Mouse (Mus musculus) layer of hippocampus, postnatal 25 days (tissue): ENCODE data around the gene Asah2. TPM values are rescaled to one million over a fixed set of nuclear protein-coding genes. Genes with fewer than 3 reads are reported as not detected.

ENCODE experiments used
- DNase-seq, 2 experiments: peaks; one replicate each; pipeline ENCODE4 v3.0.0; 2022; ENCODE audit warnings: mixed read lengths in 2 of 2, low spot score in 1 of 2; ENCODE audit errors: extremely low spot score in 1 of 2
- total RNA-seq, 2 experiments: library from RNA; stranded (reverse); gene quantifications; 2 replicates each; pipeline ENCODE4 v1.2.3; 2021

The Asah2 gene
- total RNA-seq, 2 experiments from 2014 or later: 5.2 to 5.6 TPM

DNA sequence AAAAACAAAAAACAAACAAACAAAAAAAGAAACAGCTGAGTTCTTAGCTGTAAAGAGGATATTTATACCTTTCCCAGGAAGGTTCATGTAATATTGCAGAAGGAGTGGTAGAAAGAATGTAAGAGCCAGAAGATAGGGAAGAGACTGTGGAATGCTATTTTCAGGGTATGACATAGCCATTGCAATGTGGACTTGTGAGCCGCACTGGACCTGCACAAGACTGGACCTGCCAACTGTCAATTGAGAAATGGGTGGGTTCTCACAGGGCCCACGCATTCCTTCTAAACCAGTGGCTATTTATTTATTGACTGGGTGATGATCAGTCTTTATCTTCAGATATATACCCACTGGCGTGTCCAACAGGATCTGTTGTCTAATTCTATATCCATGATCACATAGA, 111.1 kb downstream of the Asah2 start:
- no peak for DNase-seq

DNA sequence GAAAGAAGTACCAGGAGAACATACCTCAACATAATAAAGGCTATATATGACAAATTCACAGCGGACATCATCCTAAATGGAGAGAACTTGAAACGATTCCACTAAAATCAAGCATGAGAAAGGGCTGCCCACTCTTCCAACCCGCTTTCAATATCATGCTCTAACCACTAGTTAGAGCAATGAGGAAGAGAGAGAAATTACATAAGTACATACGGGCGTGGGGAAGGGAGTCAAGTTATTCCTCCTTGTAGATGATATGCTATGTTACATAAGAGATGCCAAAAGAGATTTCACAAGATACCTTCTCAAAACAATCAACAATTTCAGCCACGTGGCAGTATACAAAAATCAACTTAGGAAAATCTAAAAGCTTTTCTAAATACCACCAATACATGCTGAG, 117.0 kb downstream of the Asah2 start:
- no peak for DNase-seq

DNA sequence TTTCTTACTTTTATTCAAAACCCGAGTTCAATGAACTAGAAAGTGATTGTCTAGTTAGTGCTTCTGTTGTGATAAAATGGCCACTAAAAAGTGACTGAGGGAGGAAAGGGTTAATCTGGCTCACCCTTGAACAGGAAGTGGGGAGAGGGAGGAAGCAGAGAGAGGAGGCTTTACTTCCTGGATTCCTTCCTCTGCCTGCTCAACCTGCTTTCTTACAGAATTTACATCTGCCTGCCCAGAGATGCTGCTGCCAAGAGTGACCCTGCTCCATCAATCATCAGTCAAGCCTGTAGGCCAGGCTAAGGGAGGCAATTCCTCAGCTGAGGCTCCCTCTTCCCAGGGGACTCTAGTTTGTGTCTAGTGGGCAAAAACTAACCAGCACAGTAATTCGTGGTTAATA, 132.1 kb downstream of the Asah2 start:
- no peak for DNase-seq

DNA sequence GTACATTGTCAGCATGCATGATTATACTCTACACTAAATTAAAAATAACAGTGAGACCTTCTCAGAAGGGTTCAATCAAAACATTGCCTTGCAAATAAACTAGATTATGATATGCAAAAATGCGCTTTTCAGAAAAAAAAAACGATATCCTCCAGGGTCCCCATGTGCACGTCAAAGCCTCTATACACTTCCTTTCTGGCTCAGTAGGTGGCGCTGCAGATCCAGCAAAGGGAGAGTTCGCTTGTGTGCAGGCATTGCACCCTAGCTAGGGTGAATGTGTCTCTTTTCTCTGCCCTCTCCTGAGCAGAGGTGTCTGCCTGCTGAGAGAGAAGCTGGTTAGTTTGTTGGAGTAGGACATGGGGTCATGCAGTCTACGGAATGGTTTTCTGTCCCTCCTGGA, 136.0 kb downstream of the Asah2 start:
- peak; percentile 71 to 96 for DNase-seq

DNA sequence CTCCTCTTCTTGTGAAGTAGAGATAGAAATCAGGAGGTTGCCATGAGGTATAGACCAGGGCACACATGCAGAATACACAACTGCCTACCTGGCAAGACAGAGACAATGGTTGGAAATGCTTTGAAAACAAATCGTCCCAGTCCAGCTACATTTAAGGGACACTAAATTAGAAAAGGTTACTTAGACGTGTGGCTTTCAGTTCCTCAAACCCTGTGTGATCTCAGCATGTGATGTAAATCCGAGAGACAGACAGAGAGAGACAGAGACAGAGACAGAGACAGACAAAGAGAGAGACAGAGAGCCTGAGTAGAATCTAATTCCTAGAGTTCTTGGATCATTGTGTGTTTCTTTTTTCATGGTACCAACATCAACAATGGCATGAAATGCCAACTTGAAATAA, 136.6 kb downstream of the Asah2 start:
- DNase-seq: no peak

DNA sequence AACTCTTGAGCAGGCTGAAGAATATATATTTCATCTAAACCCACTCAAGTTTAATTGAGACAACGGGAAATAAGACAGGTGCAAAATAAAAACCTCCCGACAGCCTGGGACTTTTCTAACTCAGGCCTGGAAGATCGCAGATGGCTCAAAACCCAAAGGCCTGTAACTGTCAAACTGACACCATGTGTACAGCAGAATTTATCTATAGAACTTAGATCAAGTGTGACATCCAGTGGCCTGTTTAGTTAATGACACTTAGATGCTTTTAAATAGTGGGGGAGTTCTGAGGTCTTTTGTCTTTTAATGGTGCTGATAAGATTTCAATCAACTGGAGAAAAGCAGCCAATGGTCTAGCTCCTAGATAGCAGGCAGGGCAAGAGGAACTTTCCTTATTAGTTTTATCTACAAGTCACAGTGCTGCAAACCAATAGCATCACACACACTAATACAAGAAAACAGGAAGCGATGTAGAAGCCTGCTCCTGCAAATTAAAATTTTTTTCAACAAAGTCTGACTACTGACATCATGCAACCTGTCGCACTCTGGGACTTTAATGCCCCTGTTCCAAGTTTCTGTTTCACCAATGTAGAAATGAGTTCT, 140.0 kb downstream of the Asah2 start:
- DNase-seq: no peak

DNA sequence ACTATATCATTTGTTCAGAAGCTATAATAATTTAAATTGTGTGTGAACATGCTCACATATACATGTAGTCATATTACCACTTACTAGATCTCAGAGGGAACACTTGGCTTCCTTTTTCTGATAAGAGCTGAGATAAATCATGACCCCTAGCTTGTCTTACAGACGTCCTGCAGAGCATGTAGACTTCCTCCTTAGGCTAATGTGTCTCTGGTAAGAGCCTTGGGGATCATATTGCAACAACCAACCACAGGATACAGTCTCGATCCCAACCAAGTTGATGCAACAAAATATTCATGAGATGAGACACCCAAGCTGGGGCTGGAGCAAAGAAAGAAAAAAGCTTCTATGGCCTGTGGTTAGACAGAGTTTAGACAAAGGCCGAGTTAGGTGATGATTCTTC, 144.9 kb downstream of the Asah2 start:
- no peak for DNase-seq

DNA sequence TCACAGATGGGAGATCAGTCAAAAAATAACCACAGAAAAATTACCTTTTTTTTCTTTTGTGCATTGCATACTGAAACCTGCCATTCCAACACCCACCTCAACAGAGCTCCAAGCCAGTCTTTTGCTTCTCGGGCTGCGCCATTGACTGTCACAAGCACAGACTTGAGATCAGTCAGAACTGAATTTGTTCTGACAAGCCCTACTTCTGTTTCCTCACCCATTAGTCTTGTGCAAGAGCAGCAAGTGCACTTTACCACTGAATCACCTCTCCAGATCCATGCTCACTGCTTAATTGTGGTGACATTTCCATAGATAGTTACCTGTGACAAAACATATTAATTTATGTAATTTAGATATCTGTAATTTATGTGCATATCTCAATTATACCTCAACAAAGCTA, 147.6 kb downstream of the Asah2 start:
- DNase-seq: no peak

DNA sequence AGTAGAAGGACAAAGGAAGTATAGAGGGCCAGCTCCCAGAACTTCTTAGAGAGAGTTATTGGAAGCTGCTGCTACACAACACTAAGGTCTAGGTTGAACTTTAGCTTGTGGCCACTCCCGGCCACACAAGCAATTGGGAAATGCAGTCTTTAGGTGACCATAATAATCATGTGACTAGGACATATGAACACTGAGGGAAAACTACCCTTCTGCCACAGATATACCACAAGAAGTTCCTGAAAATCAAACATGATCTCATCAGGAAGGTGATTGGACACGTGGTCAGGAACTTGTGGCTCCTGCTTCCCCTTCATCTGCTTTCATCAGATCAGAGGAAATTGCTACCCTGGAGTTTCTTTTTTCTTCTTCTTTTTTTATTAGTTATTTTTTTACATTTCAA, 151.7 kb downstream of the Asah2 start:
- no peak for DNase-seq

DNA sequence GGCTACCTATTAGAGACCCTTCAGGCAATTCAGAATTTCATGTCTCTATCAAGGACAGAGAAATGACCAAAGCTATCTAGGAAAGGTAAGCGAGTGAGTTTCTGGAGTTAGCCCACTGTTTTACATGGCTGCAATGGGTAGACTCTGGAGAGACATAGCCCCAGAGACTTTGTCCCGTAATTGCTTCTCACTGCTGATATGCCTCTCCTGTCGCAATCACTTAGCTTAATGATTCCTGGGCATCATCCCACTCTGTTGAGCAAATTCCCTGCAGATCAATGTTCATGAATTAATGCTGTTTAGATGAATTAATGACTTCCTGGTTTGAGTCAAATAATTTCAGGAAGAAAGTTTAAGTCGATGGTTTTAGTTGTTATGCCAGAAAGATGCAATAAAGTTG, 153.3 kb downstream of the Asah2 start:
- DNase-seq: no peak

DNA sequence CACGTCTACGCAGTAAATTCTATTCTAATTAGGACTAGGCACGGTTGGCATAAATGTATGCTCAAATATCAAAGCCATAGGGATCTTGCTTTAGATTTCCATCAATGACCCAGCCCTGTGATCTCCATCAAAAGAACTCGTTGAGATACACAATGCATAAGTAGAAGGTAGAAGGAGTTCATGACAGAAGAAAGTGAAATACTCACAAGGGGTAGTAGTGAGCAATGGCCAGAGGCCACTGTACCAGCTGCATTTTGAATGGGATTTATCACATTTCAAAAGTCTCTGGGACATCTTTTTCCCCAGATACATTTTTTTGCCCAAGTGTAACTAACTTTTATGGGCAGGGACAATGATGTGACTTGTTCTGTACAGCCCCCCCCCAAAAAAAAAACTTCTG, 153.7 kb downstream of the Asah2 start:
- no peak for DNase-seq

DNA sequence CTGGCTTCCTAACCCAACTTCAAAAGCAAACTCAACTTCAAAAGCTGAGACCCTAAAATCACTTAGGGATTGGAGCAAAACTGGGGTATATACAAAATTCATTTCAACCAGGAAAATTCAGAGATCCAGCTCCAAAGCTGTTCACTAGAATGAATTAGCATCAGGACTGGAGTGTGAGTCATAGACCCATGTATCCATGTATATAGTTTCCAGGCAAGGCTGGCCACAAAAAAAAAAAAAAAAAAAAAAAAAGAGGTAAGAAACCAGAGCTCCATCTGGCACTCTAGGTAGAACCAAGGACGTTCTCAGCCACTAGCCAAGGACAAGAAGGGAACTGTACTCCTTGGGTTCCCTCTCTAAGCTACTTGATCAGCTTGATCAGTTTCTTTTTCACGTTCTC, 154.2 kb downstream of the Asah2 start:
- no peak for DNase-seq

DNA sequence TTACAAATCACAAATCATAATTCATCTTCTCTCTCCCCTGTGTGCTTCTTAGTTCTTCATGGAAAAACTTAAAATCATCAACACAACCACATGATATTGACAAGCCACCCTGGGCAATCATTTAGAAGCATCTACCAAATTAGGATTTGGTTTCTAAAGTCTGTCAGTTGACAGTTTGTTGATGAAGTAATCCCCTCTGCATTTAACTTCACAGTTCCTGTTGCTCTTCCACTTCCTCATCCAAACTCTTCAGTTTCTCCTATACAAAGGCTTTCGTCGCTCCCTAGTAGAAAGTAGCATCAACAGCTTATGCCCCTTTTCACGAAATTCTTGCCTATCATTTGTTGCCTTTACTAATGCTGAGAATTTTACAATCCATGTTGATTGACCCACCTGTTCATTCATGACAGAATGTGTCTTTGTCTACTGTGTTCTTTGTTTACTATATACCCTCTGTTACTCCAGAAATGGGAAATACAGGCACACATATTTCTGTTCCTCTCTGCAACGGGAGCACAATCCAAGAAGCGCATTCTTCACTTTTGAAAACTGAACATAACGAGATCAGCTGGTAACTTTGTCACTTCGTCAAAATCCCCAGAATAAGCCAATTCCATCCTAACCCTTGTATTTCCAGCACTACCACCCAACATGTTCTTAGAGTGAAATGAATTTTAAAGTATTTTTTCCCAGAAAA, 157.1 kb downstream of the Asah2 start:
- DNase-seq: no peak

Other genes with a start within 250 kb of the Asah2 start
- gene A1cf, start 239.4 kb downstream of the Asah2 start, total RNA-seq: not detected